Mouse (Mus musculus): Measurements from ENCODE around the gene Ercc2. TPM values are rescaled to one million over a fixed set of nuclear protein-coding genes. Genes with fewer than 3 reads are reported as not detected.
A peak's percentile ranks its signal among the peaks of the same experiment; 100 is the strongest.

The Ercc2 gene
- polyA plus RNA-seq, 1 experiment from 2014 or later, result 11.9 TPM

DNA sequence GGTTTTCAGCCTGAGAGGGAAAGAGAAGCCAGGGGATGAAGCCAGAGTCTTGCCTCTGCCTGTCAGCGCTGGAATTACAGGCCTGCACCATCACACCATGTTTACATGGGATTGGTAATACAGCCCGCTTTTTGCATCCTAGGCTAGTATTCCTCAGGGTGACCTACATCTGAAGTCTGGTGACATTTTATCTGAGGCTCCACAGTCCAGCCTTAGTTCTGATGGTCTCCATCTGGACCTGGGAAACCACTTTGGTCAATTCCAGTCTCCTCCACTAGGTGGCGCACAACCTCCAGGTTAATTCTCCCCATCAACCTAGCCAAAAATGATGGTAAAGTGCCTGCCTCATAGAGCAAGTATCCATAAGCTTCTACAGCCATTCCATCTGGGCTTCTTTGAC is 61.5 kb downstream of the Ercc2 start:
- WGBS, result 33% methylated on average over 3 of the region's 3 CpGs
- H3K27me3 ChIP-seq (ENCODE audit: control insufficient read depth, insufficient read depth, low read length), result no peaks in the 10 kb centered on the region
- no peak overlapping the region for H3K9ac ChIP-seq (ENCODE audit: low read depth, low read length)
- no peaks in the 10 kb centered on the region for H3K9me3 ChIP-seq (ENCODE audit: control insufficient read depth, low read length)
- H3K4me2 ChIP-seq (replicated peaks; ENCODE audit: low read depth, low read length), result no peak overlapping the region
- no peak overlapping the region for H3K27ac ChIP-seq (ENCODE audit: low read depth, low read length)
- peaks cover 61% of the 10 kb centered on the region for H3K36me3 ChIP-seq (ENCODE audit: control insufficient read depth, insufficient read depth, low read length)
- ATAC-seq (ENCODE audit: low FRiP score, low TSS enrichment), result peak; percentile 73
- no peak overlapping the region for H3K4me3 ChIP-seq (ENCODE audit: low read length)
- no peaks in the 10 kb centered on the region for H3K4me1 ChIP-seq (ENCODE audit: control insufficient read depth, insufficient read depth, low read length)

DNA sequence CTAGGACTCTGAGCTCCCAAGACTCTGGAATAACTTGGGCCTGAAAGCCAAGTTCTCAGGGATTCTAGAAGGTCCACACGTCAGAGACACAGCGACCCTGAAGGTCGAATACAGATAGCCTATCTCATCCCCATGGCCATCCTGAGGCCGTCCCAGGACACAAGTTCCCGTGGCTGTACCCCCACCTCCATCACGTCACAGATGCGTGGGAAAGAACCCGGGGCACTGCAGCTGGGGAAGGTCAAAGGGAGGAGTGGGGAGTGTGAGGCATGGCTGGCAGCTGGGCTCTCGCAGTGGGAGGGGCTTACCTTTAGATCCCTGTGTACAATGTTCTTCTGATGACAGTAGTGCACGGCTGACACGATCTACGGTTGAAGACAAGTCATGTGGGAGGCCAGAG is 63.0 kb downstream of the Ercc2 start:
- no peak overlapping the region for H3K4me2 ChIP-seq (replicated peaks; ENCODE audit: low read depth, low read length)
- no peak overlapping the region for H3K9ac ChIP-seq (ENCODE audit: low read depth, low read length)
- H3K4me3 ChIP-seq (ENCODE audit: low read length), result no peak overlapping the region
- H3K27ac ChIP-seq (ENCODE audit: low read depth, low read length), result no peak overlapping the region
- H3K9me3 ChIP-seq (ENCODE audit: control insufficient read depth, low read length), result no peaks in the 10 kb centered on the region
- H3K36me3 ChIP-seq (ENCODE audit: control insufficient read depth, insufficient read depth, low read length), result peaks cover 62% of the 10 kb centered on the region
- no peaks in the 10 kb centered on the region for H3K27me3 ChIP-seq (ENCODE audit: control insufficient read depth, insufficient read depth, low read length)
- H3K4me1 ChIP-seq (ENCODE audit: control insufficient read depth, insufficient read depth, low read length), result no peaks in the 10 kb centered on the region
- 77% methylated on average over 12 of the region's 12 CpGs for whole genome bisulfite sequencing
- ATAC-seq (ENCODE audit: low FRiP score, low TSS enrichment), result no peak

MicroRNA genes within 50 kb of the gene (microRNA counts, 519-probe panel; counts per million panel counts)
- microRNA mmu-miR-343, result not detected

Small RNAs within 50 kb of the gene (microRNA-seq; reads per million reads assigned to microRNA genes)
- gene Mir343, result not detected

Other genes with a start within 250 kb of the Ercc2 start
- gene Qpctl, start 232.7 kb upstream of the Ercc2 start, polyA plus RNA-seq (2014; fragmentation: Nextera tagmentation; extraction: Ambion mirVana), result 8.9 and 12.8 TPM in 2 replicates
- gene Snrpd2, start 232.3 kb upstream of the Ercc2 start, polyA plus RNA-seq (2014; fragmentation: Nextera tagmentation; extraction: Ambion mirVana), result 155 and 205 TPM in 2 replicates
- gene Gipr, start 215.9 kb upstream of the Ercc2 start, polyA plus RNA-seq (2014; fragmentation: Nextera tagmentation; extraction: Ambion mirVana), result 0.31 and 0.45 TPM in 2 replicates
- 2.8 and 5.7 TPM in 2 replicates for gene Eml2, start 205.6 kb upstream of the Ercc2 start, polyA plus RNA-seq (2014; fragmentation: Nextera tagmentation; extraction: Ambion mirVana)
- gene Gpr4, start 169.5 kb upstream of the Ercc2 start, polyA plus RNA-seq (2014; fragmentation: Nextera tagmentation; extraction: Ambion mirVana), result 2.4 and 3.4 TPM in 2 replicates
- gene Opa3, start 153.7 kb upstream of the Ercc2 start, polyA plus RNA-seq (2014; fragmentation: Nextera tagmentation; extraction: Ambion mirVana), result 33.3 and 44.6 TPM in 2 replicates
- gene Vasp, start 110.2 kb upstream of the Ercc2 start, polyA plus RNA-seq (2014; fragmentation: Nextera tagmentation; extraction: Ambion mirVana), result 54.2 and 56.5 TPM in 2 replicates
- gene Ppm1n, start 101.9 kb upstream of the Ercc2 start, polyA plus RNA-seq (2014; fragmentation: Nextera tagmentation; extraction: Ambion mirVana), result not detected in 2 replicates
- gene Rtn2, start 99.4 kb upstream of the Ercc2 start, polyA plus RNA-seq (2014; fragmentation: Nextera tagmentation; extraction: Ambion mirVana), result 5.4 and 5.7 TPM in 2 replicates
- 0.14 and 0.20 TPM in 2 replicates for gene Fosb, start 72.0 kb upstream of the Ercc2 start, polyA plus RNA-seq (2014; fragmentation: Nextera tagmentation; extraction: Ambion mirVana)
- gene Ercc1, start 37.2 kb upstream of the Ercc2 start, polyA plus RNA-seq (2014; fragmentation: Nextera tagmentation; extraction: Ambion mirVana), result 95.2 and 102 TPM in 2 replicates
- 21.9 and 26.8 TPM in 2 replicates for gene Cd3eap, start 22.5 kb upstream of the Ercc2 start, polyA plus RNA-seq (2014; fragmentation: Nextera tagmentation; extraction: Ambion mirVana)
- 5.4 and 7.8 TPM in 2 replicates for gene Ppp1r13l, start 22.3 kb upstream of the Ercc2 start, polyA plus RNA-seq (2014; fragmentation: Nextera tagmentation; extraction: Ambion mirVana)
- 5.7 and 6.7 TPM in 2 replicates for gene Klc3, start 22.1 kb downstream of the Ercc2 start, polyA plus RNA-seq (2014; fragmentation: Nextera tagmentation; extraction: Ambion mirVana)
- 0.20 and 0.69 TPM in 2 replicates for gene Ckm, start 22.8 kb downstream of the Ercc2 start, polyA plus RNA-seq (2014; fragmentation: Nextera tagmentation; extraction: Ambion mirVana)
- 10.4 and 12.1 TPM in 2 replicates for gene Mark4, start 76.8 kb downstream of the Ercc2 start, polyA plus RNA-seq (2014; fragmentation: Nextera tagmentation; extraction: Ambion mirVana)
- gene Exoc3l2, start 81.3 kb downstream of the Ercc2 start, polyA plus RNA-seq (2014; fragmentation: Nextera tagmentation; extraction: Ambion mirVana), result 3.5 and 3.7 TPM in 2 replicates
- gene Bloc1s3, start 126.4 kb downstream of the Ercc2 start, polyA plus RNA-seq (2014; fragmentation: Nextera tagmentation; extraction: Ambion mirVana), result 1.4 and 2.4 TPM in 2 replicates
- 63.7 and 70.2 TPM in 2 replicates for gene Trappc6a, start 126.4 kb downstream of the Ercc2 start, polyA plus RNA-seq (2014; fragmentation: Nextera tagmentation; extraction: Ambion mirVana)
- gene Nkpd1, start 135.8 kb downstream of the Ercc2 start, polyA plus RNA-seq (2014; fragmentation: Nextera tagmentation; extraction: Ambion mirVana), result 0.13 and 0.27 TPM in 2 replicates
- gene Ppp1r37, start 181.1 kb downstream of the Ercc2 start, polyA plus RNA-seq (2014; fragmentation: Nextera tagmentation; extraction: Ambion mirVana), result 6.5 and 23.0 TPM in 2 replicates
- gene Zfp296, start 195.3 kb downstream of the Ercc2 start, polyA plus RNA-seq (2014; fragmentation: Nextera tagmentation; extraction: Ambion mirVana), result 0.33 and 0.68 TPM in 2 replicates
- 168 and 179 TPM in 2 replicates for gene Gemin7, start 195.6 kb downstream of the Ercc2 start, polyA plus RNA-seq (2014; fragmentation: Nextera tagmentation; extraction: Ambion mirVana)
- 44.3 and 48.4 TPM in 2 replicates for gene Clasrp, start 222.5 kb downstream of the Ercc2 start, polyA plus RNA-seq (2014; fragmentation: Nextera tagmentation; extraction: Ambion mirVana)
- 7.3 and 9.3 TPM in 2 replicates for gene Relb, start 247.4 kb downstream of the Ercc2 start, polyA plus RNA-seq (2014; fragmentation: Nextera tagmentation; extraction: Ambion mirVana)

Data from kidney, embryonic 14.5 days (tissue).